Mouse (Mus musculus): ENCODE data around the gene Ptpre.
"Not testable (repeated sequence)": the region's sequence is repeated elsewhere in the genome, so short reads cannot be mapped to it uniquely, and the experiment has no call there.

DNA sequence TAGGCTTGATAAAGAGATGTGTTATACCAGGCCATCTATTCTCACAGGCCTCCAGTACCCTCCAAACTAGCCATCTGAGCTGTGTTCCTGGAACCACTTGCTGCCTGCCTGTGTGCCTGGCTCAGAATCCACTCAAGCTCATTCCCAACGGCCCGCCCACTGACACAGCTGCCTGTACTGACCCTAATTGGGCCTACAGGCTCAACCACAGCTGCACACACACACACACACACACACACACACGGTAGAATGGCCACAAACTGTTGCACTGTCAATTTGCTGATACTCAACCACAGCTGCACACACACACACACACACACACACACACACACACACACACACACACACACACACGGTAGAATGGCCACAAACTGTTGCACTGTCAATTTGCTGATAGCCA is 146.8 kb downstream of the Ptpre start:
- TF ChIP-seq CTCF (IDR thresholded peaks at IDR 0.05; ENCODE audit: borderline replicate concordance, insufficient read depth, low read depth, low read length); POLR2A (IDR thresholded peaks at IDR 0.05; ENCODE audit: borderline replicate concordance, insufficient read depth, low read length): not testable (repeated sequence)
